Mouse (Mus musculus) midbrain, embryonic 10.5 days (tissue): ENCODE measurements at regions not wholly inside any gene's neighbourhood (a gene's known extent, or its start where the extent isn't known, plus 50 kb on each side); places are given as distances from the start of the nearest gene placed in this dataset.
A peak's percentile ranks its signal among the peaks of the same experiment; 100 is the strongest.

Experiments
- DNase-seq: peaks from one replicate; pipeline ENCODE4 v3.0.0-alpha.2; 2017; ENCODE audit warnings: low spot score
- H3K27ac ChIP-seq: fragments of 300-500 bp; sonication (generic); replicated peaks from 2 replicates; pipeline ENCODE4 v1.5.1; 2016; ENCODE audit warnings: mild to moderate bottlenecking
- H3K27me3 ChIP-seq: fragments of 300-500 bp; sonication (generic); 2 replicates; pipeline ENCODE4 v1.6.1; 2016; ENCODE audit warnings: low read depth, mild to moderate bottlenecking; ENCODE audit not compliant: poor library complexity, severe bottlenecking
- H3K36me3 ChIP-seq: fragments of 300-500 bp; sonication (generic); 2 replicates; pipeline ENCODE4 v1.6.1; 2016; ENCODE audit warnings: mild to moderate bottlenecking, moderate library complexity
- H3K4me1 ChIP-seq: fragments of 300-500 bp; sonication (generic); 2 replicates; pipeline ENCODE4 v1.6.1; 2016
- H3K4me3 ChIP-seq: fragments of 300-500 bp; sonication (generic); 2 replicates; pipeline ENCODE4 v1.5.1; 2016; ENCODE audit warnings: mild to moderate bottlenecking, moderate library complexity
- H3K9me3 ChIP-seq: fragments of 300-500 bp; sonication (generic); replicated peaks from 2 replicates; pipeline ENCODE4 v1.6.1; 2016; ENCODE audit warnings: mild to moderate bottlenecking
- WGBS: fragments of 180-500 bp; shearing (Covaris S2); methylation state at CpG from one replicate; pipeline ENCODE4 v1.1.7; 2016; 5-methylcytosine and 5-hydroxymethylcytosine counted together

DNA sequence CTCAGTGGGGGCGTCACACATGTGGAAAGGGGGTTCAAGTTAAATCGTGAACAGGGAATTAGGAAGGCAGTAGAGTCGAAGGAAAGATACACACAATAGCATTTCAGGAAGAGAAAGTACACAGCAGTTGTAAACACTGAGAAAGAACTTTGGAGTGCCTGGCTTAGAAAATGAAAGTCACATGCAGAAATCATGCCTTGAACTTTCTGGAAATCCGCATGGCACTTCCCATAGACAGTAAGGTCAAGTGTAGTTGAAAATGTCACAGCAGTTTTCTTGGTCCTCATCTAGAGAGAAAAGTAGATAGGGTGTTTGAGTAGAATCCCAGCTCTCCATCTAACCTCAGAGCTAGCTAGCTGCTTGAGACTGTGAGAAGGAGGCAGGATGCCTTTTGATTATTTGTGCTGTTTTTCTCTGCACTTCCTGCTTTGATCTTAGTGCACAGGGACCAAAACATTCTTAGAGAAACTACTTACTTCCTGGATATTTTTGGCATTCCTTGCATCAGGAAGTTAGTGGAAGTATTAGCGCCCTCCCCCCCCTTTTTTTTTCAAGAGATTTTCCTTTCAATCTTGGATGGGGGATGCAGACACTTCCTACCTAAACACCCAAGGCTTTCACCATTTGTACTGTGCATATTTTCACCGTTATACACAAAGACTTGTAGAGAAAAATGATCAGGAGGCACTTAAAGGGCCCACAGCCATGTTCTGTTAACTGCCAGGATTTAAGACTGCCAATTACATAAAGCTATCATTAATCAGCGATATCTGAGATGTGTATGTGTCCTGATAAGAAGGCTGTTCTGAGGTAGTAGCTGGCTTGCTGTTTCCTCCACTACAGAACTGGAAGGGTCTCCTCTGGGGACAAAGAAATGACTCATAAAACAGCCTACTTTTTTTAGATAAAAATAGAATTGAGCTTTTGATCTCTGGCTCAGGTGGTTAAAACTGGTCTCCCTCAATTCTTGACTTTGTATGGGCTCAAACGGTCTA, 118.2 kb downstream of the Gm10295 start:
- no peak overlapping the region for H3K27ac ChIP-seq
- WGBS = 84% methylated on average over 8 of the region's 8 CpGs

DNA sequence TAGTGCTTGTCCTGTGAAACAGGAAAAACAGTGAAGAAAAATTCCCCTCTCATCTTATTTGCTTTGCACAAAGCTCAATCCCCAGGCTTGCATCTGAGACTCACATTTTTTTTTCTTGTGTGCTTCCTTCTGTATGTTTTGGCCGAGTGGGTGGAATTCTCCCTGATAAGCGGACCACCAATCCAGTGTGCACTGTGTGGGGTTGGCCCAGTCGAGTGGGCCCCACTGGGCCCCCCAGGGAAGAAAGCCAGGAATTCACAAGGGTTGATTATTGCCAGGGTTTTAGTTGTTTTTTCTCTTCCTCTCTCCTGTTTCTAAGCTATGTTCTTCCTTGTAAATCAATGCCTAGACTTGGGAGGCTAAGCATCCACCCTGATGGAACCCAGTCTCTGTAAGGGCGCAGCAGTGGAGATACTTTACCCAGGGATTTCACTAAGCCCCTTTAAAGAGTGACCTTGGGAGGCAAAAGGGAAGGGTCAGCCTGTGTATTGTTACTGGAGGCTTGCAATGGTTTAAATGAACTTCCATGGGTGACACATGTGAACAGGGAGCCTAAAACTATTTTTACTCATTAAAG, 120.3 kb downstream of the Gm10295 start:
- DNase-seq = no peak
- no peaks in the 10 kb centered on the region for H3K9me3 ChIP-seq
- no peaks in the 10 kb centered on the region for H3K27me3 ChIP-seq
- H3K4me1 ChIP-seq = peaks cover 7% of the 10 kb centered on the region
- H3K4me3 ChIP-seq = no peak overlapping the region
- H3K36me3 ChIP-seq = no peaks in the 10 kb centered on the region
- 73% methylated on average over 4 of the region's 4 CpGs for WGBS
- no peak overlapping the region for H3K27ac ChIP-seq

More for the DNA sequence above, 118.2 kb downstream of the Gm10295 start:
- H3K4me1 ChIP-seq = peaks cover 15% of the 10 kb centered on the region
- no peak for DNase-seq
- no peaks in the 10 kb centered on the region for H3K36me3 ChIP-seq
- no peaks in the 10 kb centered on the region for H3K27me3 ChIP-seq
- no peaks in the 10 kb centered on the region for H3K9me3 ChIP-seq
- no peak overlapping the region for H3K4me3 ChIP-seq

DNA sequence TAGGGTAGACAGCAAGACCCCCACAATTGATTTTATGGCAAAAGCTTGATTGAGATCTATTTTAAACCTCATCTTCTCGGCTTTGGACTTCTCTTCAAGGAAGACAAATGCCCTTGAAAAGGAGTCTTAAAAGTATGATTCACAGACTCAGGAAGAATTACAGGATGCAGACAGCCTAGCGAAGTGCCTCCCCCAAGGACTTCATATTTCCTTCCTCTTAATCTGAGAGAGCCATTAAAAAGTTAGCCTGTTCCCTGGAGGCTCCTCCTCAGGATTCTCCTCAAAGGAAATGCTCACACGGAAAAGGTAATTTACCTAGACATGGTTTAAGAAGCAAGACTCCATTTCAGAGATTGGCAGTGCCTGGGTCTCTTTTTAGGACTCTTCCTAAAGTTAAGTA, 122.1 kb downstream of the Gm10295 start:
- H3K9me3 ChIP-seq = no peaks in the 10 kb centered on the region
- no peaks in the 10 kb centered on the region for H3K27me3 ChIP-seq
- no peak overlapping the region for H3K27ac ChIP-seq
- peaks cover 4% of the 10 kb centered on the region for H3K4me1 ChIP-seq
- WGBS = 78% methylated on average over 3 of the region's 3 CpGs
- no peaks in the 10 kb centered on the region for H3K36me3 ChIP-seq
- DNase-seq = no peak
- no peak overlapping the region for H3K4me3 ChIP-seq

DNA sequence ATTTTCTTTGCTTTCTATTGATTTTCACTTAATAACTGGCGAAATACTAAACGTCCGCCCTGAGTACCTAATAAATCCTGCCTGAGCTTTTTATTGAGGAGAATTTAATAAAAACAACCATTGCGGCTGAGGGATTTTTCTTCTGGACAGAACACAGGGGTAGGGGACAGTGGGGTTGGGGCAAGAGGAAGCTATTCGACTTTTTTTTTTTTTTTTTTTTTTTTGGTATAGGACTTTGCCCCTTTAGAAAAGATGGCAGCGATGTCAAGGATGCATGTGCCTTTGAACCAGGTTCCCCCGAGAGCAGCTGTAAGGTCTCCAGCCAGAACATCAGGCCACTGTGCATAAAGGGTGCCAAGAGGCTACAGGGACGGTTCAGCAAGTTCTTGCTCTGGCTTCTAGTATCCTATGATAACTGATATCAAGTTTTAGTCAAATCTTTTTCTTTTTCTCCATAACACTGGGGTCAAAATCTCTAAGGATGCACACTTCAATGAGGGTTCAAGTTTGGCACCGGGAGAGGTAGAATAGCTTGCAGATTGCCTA, 126.9 kb downstream of the Gm10295 start:
- WGBS = 91% methylated on average over 9 of the region's 9 CpGs

DNA sequence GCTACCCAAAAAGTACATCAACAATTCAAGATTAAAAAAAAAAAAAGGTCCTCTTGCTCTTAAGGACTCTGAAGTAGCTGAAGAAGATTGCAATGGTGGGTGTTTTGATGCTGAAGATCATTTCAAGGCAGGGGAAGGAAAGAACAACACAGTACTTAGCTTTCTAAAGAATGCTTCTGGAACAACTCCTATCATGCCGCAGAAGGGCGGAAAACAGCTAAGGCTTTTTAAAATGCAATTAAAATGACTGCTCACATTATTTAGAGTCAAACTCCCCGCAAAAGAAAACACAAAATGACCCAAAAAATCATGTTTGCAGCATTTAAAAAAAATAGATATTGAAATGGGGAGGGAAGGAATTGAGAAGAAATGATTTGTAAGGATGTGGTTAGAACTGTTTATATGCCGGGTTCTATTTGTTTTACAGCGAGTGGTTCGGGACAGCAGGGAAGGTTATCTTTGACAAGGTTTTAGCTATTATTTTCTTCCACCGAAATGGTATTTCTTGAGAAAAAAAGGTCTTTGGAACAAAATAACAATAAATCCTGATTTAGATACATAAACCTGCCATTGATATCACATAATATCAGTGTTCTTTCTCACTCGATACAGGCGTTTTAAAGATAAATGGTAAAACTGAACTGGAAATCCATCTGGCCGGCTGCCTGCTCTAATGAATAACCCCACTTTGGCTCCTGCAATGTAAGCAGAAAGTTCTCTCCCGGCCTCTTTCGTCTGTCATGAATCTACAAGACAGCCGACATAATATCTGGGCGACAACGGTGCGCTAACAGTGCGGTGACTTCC, 127.6 kb downstream of the Gm10295 start:
- Histone ChIP-seq H3K4me3 (no peak overlapping the region), H3K27me3 (no peaks in the 10 kb centered on the region), H3K9me3 (no peaks in the 10 kb centered on the region), H3K4me1 (no peaks in the 10 kb centered on the region), H3K27ac (no peak overlapping the region), H3K36me3 (no peaks in the 10 kb centered on the region)
- WGBS = 95% methylated on average over 17 of the region's 17 CpGs
- no peak for DNase-seq

More for the DNA sequence above, 126.9 kb downstream of the Gm10295 start:
- no peak overlapping the region for H3K27ac ChIP-seq
- H3K4me1 ChIP-seq = no peaks in the 10 kb centered on the region
- H3K36me3 ChIP-seq = no peaks in the 10 kb centered on the region
- H3K9me3 ChIP-seq = no peaks in the 10 kb centered on the region
- no peak for DNase-seq
- no peak overlapping the region for H3K4me3 ChIP-seq
- no peaks in the 10 kb centered on the region for H3K27me3 ChIP-seq

DNA sequence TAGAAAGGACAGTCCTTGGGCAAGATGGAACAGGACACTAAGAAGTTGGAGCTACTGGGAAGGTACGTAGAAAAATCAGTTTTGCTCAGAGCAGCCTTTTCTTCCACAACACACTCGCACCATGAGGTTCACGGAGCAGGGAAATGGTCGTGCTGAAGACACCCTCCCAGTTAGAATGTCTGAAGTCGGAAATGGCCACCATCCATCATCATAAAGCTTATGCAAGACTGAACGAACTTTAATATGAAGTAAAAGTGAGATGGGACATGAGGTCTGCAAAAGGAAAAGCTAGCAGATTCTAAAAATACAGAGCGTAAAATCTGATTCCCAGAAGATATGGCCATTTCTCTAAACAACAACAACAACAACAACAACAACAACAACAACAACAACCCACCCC, 133.9 kb downstream of the Gm10295 start:
- DNase-seq = no peak
- H3K36me3 ChIP-seq = no peaks in the 10 kb centered on the region
- no peak overlapping the region for H3K27ac ChIP-seq
- H3K4me1 ChIP-seq = no peaks in the 10 kb centered on the region
- H3K27me3 ChIP-seq = no peaks in the 10 kb centered on the region
- 83% methylated on average over 7 of the region's 7 CpGs for WGBS
- no peak overlapping the region for H3K4me3 ChIP-seq
- no peaks in the 10 kb centered on the region for H3K9me3 ChIP-seq

DNA sequence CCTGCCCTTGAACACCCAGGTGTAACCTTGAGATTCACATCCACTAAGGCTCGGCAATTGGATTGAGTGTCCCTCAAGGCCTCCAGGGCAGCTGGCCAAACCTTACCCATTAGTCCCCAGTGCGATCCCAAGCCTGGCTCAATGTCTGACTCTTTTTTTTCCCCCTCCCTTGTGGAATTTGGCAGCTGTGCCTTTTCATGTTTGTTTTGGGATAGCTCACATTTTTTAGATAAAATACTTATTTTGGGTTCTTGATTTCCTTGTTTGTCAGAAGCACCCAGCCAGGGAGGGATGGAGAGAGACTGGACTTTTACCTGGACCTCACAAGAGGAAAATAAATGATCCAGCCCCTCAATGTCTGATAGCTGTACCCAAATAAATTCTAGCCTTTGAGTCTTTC, 134.5 kb downstream of the Gm10295 start:
- Histone ChIP-seq H3K4me3 (no peak overlapping the region), H3K27ac (no peak overlapping the region), H3K4me1 (no peaks in the 10 kb centered on the region), H3K27me3 (no peaks in the 10 kb centered on the region), H3K9me3 (no peaks in the 10 kb centered on the region), H3K36me3 (no peaks in the 10 kb centered on the region)
- no peak for DNase-seq
- WGBS = 75% methylated on average over 2 of the region's 2 CpGs

DNA sequence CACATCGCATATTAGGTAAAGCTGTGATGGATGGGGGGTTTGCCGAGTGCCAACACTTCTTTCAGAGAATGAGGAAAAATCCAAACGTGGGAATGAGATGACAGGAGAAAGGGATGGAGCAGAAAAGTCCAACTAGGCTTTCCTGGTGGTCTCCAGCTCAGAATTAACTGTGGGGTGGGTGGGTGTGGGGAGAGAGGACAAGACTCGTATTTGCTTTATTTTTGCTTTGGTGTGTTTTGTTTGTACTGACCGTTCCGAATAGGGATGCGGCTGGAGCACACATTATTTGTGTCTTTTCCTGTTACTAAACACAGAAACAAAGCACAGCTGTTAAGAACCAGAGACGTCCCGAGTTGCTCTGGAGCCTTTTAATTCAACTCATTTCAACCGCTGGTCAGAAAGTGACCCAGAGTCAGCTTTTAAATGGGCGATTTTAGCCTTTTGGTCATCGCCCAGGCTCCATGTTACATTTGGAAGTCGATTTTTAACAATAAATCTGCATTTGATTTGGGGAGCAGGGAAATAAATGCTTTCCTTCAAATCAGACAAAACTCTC, 136.7 kb downstream of the Gm10295 start:
- Histone ChIP-seq H3K36me3 (no peaks in the 10 kb centered on the region), H3K27ac (no peak overlapping the region), H3K27me3 (no peaks in the 10 kb centered on the region), H3K4me1 (no peaks in the 10 kb centered on the region), H3K4me3 (no peak overlapping the region), H3K9me3 (no peaks in the 10 kb centered on the region)
- DNase-seq = no peak
- 81% methylated on average over 13 of the region's 13 CpGs for WGBS

DNA sequence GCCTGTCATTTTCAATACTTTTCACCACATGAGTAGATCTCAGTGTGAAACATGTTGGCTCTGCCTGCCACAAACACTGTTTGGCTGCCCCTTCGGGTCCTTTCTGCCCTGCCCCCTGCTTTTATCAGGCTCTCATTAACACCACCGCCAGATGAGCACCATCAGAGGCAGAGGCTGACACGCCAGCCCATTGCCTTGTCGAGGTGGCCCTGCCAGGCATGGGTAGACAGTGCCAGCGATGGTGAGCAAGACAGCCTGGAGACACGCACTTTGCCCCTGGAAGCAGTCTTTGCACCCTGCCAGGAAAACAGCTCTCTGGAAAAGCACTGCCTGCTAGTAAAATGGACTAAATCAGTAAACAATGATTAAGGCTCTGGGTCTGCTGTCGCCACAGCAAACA, 158.2 kb downstream of the Gm10295 start:
- H3K4me1 ChIP-seq = peaks cover 11% of the 10 kb centered on the region
- H3K27ac ChIP-seq = 0 out of 2 replicates have a peak overlapping the region, but pooled peaks have one; percentile 52

DNA sequence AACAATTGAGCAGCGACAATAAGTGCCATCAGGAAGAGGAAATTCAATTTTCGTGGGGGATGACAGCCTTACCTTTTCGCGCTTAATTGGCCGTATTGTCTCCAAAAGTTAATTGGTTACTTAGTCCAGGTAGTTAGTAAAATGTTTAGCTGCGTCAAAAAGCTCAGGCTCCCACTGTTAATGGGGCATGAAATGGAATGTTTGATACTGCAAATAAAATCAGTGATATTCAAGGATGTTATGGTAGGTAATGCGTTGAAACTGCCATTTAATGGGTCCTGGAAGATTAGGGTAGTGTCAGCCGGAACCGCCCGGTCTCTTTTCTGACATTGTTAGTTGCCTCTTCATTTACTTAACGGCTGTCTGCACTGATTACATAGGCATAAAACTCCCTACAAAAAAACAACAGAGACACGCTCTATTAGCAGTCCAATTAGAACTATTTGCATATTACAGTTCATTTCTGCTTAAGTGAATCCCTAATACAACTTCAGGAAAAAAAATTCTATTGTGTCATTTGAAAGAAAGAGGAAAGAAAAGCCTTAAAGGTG, 161.0 kb downstream of the Gm10295 start:
- WGBS = 75% methylated on average over 12 of the region's 12 CpGs
- H3K27me3 ChIP-seq = no peaks in the 10 kb centered on the region
- H3K4me1 ChIP-seq = peaks cover 14% of the 10 kb centered on the region
- H3K9me3 ChIP-seq = no peaks in the 10 kb centered on the region
- no peaks in the 10 kb centered on the region for H3K36me3 ChIP-seq
- DNase-seq = no peak
- H3K4me3 ChIP-seq = no peak overlapping the region
- H3K27ac ChIP-seq = no peak overlapping the region

More for the DNA sequence above, 158.2 kb downstream of the Gm10295 start:
- Histone ChIP-seq H3K27me3 (no peaks in the 10 kb centered on the region), H3K4me3 (no peak overlapping the region), H3K36me3 (no peaks in the 10 kb centered on the region), H3K9me3 (no peaks in the 10 kb centered on the region)
- WGBS = 39% methylated on average over 7 of the region's 7 CpGs
- DNase-seq = no peak

DNA sequence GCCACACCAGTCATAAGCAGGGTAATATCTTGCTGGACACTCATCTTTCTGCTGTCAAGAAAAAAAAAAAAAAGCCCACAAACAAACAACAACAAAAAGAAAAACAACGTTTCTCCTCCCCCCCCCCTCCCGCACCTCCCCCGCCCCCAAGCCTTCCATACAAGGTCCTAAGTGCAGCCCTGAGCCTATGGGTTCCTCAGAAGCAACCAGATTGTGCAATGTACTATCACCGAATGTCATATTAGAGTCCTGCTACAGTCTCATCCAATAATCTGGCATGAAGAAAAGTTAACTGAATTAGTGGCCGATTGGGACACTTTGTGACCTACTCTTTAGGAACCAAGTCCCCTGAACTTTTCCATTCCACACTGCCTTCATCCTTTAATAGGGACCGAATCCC, 161.5 kb downstream of the Gm10295 start:
- Histone ChIP-seq H3K4me1 (peaks cover 14% of the 10 kb centered on the region), H3K27me3 (no peaks in the 10 kb centered on the region), H3K27ac (no peak overlapping the region), H3K4me3 (no peak overlapping the region), H3K36me3 (no peaks in the 10 kb centered on the region), H3K9me3 (no peaks in the 10 kb centered on the region)
- no peak for DNase-seq
- 75% methylated on average over 6 of the region's 6 CpGs for WGBS

DNA sequence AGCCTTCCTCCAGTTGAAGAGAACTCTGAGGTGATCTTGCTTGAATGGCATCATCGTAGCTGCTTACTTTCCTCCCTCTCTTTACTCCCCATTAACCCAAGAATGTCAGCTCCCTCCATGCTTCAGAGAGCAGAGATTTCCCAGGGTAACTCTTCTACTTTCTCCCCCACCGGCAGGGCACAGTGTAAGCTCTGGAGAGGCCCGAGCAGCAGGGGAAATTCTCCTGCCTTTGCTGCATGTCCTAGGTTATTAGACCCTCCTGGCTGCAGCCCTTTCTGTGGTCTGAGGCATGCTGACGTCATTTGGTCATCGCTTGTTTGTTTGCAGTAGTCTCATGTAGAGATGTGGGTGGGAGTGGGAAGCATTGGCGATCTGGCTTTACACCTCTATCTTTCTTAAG, 163.2 kb downstream of the Gm10295 start:
- peak overlapping the region; percentile 55 for H3K27ac ChIP-seq
- H3K36me3 ChIP-seq = no peaks in the 10 kb centered on the region
- peaks cover 11% of the 10 kb centered on the region for H3K4me1 ChIP-seq
- 20% methylated on average over 6 of the region's 6 CpGs for WGBS
- no peak overlapping the region for H3K4me3 ChIP-seq
- peak; percentile 27 for DNase-seq
- H3K27me3 ChIP-seq = no peaks in the 10 kb centered on the region
- H3K9me3 ChIP-seq = no peaks in the 10 kb centered on the region
